Mouse (Mus musculus): ENCODE data around the gene Zdhhc22.

Zdhhc22 gene

GRCm38 (mm10) chr12:86994776-86995175 is 4.5 kb upstream of the Zdhhc22 start:
- peak; percentile 58 to 68 for DNase-seq

DNA sequence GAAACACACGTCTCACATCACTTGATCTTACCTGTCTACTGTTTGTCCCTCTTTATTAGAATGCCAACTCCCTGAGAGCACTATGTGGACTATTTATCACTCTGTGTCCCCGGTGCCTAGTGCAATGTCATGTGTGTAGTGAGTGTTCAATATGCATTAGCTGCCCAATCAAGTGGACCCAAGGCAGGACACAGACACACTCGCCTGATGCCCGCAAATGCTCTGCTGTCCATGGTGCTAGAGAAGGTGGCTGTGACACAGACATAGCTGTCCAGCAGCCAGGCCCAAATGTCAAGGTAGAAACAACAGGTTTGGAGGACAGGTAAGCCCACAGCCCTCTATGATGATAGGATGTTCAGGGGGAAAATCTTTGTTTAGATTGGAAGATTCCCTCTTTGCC is 3.9 kb upstream of the Zdhhc22 start:
- DNase-seq, result no peak

DNA sequence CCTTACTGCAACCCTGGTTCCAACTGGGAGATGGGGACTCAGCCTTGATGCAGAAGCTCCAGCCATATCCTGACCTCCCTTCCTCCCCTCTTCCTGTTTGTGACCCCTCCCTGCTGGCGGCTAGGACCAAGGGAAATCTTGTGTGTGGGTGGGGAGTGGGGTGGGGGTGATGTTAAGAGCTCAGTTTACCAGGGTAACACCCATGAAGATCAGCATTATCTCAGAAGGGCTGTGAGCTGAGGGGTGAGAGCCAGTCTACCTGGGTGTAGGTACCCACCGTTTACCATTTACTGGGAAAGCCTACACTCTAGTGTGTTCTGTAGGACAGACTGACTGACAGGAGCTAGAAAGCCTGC is 503 bp upstream of the Zdhhc22 start:
- DNase-seq, result peak in 1 of 2 experiments; percentile 13

DNA sequence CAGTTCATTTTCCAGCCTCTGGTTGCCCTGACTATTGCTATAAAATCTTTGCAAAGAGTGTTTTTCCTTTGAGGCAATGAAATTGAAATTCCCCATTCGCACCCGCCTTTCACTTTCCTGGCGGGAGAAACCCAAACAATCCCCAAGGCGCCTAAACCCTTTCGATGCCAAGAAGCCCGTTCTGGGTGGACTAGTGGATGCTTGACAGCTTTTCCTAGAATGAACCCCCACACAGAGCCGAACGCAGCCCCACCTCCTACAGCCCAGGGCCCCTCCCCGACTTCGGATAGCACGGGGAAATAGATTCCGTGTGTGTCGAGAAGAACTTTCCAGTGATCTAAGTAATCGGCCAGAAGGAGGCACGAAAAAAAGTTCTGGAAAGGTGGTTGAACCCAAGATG is 852 bp downstream of the Zdhhc22 start:
- peak; percentile 52 to 61 for DNase-seq

DNA sequence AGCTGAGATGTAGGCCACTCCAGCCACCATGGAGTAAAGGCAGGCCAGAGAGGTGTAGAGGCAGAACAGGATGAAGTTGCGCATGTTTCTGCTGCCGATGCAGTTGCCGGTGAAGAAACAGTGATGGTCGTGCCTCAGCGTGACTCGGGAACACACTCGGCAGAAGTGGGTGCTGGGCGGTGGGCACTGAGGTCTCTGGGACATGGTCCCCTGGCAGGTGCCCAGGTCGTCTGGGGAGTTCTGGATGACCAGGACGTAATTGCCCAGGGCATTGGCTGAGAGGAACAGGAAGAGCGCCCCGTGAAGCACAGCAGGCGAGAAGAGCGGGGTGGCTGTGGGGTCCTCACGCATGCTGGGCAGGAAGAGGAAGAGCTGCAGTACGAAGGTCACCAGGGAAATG is 2.0 kb downstream of the Zdhhc22 start:
- no peak for DNase-seq

DNA sequence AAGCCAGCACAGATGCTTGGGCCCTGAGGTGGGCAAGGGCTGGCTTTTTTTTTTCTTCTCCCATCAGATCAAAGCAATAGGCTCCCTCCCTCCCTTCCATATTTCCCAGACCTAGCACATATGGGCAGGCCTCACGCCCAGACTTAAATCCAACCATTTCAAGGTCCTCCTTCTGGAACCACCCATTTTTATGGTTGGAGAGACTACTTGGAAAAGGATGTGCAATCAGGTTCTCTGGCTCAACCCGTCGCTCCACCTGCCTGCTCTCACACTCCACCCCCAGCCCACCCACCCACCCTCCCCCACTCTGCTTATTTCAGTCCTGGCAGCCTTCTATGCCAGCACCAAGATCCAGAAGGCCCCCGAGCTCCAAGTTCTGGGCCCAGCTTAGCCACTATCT is 3.7 kb downstream of the Zdhhc22 start:
- peak in 1 of 2 experiments; percentile 40 for DNase-seq

- DNase-seq, result no peak
Measured at GRCm38 (mm10) chr12:86984194-86984555, 6.1 kb downstream of the Zdhhc22 start.

GRCm38 (mm10) chr12:86983470-86984193 is 6.6 kb downstream of the Zdhhc22 start:
- peak in 1 of 2 experiments; percentile 49 for DNase-seq

DNA sequence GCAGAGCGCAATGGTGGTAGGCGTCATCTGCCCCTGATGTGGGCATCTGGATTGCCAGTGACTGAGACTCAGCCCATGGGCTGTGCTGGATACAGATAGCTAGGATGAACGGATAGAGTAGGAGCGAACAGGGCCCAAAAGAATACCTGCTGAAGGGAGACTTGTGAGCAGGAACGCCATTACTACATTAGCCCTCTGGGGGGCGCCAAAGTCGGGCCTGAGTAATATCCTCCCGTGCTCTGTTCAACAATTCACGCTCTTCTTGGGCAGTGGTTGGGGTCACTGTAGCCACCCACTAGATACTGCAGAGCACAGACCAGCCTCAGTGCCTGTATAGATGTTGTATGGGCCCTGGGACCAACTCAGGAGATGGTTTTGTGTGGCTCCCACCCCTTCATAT is 9.1 kb downstream of the Zdhhc22 start:
- peak; percentile 80 to 87 for DNase-seq

DNA sequence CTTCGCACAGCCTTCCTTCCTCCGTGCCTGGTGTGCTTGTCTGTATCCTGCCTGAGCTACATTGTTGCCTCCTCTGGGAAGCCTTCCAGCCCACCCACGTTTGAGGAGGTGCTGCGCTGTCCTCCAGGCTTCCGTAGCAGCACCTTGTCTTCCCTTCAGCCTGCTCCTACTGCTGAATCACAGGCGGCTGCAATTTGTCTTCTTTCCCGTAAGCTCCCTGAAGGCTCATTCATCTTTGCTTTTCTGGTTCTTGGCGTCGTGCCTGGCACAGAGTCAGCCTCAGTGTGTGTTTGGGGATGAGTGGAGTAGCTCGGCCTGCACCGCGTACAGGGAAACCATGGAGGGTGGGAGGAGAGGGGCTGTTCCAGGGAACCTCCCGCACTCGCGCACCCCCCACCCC is 12.4 kb downstream of the Zdhhc22 start:
- peak in 1 of 2 experiments; percentile 71 for DNase-seq

DNA sequence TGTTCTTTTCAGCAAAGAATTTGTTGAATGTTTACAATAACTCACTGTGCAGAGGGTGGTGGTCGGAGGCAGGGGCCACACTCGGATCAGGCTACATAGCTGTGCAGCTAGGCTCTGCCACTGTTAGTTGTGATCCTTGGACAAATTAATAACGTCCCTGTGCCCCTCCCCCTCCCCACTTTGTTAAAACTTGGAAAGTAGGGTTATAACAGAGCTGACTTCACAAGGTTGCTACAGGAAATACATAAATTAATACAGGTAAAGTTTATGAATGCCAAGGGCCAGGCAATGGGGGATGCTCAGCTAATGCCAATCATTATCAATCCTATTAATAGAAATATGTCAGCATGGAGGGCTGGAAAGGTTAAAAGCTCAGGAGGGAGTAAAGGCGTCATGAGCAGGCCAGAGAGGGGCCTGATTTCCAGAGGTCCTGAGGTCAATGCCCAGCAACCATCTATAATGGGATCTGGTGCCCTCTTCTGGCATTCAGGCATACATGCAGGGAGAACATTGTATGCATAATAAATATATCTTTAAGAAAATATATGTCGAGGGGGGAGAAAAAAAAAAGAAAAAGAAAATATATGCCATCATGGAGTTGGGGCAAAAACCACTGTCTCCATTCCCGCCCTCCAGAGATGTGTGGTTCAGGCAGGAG is 13.6 kb downstream of the Zdhhc22 start:
- DNase-seq, result peak in 1 of 2 experiments; percentile 35

GRCm38 (mm10) chr12:86975761-86976160 is 14.5 kb downstream of the Zdhhc22 start:
- DNase-seq, result peak in 1 of 2 experiments; percentile 35

DNA sequence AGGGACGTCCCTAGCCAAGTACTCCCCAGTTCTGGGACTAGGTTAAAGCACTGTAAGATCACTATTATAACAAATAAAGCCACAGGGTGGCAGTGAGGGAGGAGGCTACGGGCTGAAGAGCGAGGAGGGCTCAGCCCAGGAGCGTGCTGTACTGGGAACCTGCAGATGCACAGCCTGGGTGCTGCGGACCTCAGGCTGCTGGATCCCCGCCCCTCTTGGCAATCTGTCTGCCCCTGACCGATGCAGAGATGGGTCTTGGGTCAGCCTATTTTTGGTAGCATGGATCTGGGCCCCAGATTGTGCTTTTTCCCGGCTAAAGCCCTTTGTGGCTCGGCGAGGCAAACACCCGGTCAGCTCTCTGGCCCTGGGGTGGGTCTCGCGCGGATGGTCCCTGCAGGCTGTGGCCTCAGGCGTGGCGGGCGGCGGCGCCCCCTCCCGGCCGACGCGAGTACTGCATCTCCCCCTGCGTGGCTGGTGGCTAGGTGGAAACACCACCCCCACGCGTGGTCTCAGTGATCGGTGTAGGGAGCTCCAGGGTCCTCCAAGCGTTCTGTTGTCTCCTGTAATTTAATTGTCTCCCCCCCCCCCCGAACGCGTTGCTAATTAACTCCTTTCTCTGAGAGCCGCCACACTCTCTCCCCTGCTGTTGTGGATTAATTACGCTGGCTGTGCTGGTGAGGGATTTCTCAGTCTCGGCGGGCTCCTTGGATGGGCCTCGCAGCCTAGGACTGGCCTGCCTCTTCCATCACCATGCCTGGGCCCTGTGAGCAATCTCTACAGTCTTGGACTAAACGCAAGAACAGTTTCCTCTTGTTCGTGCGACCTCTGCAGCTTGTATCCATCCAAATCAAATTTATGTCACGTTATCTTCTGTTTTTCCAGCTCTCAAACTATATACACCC is 15.6 kb downstream of the Zdhhc22 start:
- DNase-seq, result peak; percentile 95 to 96

GRCm38 (mm10) chr12:86973706-86974105 is 16.5 kb downstream of the Zdhhc22 start:
- DNase-seq, result peak in 1 of 2 experiments; percentile 66

GRCm38 (mm10) chr12:86973216-86973615 is 17.0 kb downstream of the Zdhhc22 start:
- DNase-seq, result peak; percentile 98 to 99

- DNase-seq, result no peak
Measured at GRCm38 (mm10) chr12:86971089-86971488, 19.1 kb downstream of the Zdhhc22 start.

GRCm38 (mm10) chr12:86969220-86969601 is 21.0 kb downstream of the Zdhhc22 start:
- no peak for DNase-seq

DNA sequence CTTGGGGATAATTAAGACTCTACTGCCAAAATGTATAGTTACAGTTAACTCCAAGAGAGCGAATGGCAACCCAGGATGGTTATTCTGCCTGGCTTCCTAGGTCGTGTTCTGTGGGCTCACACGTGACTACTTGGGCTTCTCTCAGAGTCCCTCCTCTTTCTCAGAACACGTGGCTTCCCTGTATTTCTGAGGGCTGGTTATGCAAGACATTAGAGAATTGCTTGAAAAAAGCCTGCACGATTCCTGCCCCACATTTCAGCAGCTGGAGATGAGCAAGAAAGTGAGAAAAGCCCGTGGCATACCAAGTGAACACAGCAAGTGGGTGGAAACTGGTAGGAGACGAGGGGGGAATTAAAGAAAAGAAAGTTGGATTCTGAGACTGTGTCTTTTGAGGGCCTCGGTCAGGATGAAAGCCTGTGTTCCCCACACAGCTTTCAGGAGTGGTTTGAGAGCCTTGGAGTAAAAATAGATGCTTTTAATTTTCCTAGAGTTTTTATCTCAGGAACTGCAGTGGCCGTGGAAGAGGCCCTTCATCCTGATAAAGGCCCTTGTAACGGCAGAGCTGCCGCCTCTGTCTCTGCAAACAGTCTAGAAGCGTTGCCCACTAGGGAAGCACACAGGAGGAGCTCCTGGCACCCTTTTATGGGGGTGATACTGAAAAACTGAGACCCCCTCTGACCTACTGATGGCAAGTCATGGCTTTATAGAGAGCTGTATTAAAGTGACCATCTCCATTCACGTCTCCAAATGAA is 21.6 kb downstream of the Zdhhc22 start:
- peak in 1 of 2 experiments; percentile 30 for DNase-seq

DNA sequence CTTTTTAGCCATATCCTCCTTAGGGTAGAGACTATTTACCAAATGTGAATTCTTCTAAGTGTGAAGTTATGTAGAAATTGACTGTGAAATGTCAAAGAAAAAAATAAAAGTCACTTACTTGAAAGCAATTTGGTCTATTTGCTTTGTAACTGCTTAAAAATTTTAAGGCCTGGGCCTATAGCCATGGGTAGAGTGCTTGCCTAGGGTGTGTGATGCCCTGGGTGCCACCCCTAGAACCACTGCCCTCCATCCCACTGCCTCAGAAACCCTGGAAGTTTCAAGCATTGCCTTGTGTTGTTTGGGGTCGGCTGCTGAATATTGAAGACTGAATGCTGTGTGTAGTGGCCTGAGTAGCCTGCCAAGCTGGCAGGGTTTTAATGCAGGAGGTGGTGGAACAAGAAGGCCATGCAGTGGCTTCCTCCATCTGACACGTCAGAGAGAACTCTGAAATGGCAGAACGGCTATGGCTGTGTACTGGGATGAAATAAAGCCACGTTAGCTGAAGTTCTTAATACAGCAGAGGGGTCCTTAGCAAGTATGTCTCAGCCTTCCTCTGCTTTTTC is 24.9 kb downstream of the Zdhhc22 start:
- peak; percentile 37 to 57 for DNase-seq

- DNase-seq, result peak; percentile 68 to 84
Measured at GRCm38 (mm10) chr12:86964278-86965057, 25.8 kb downstream of the Zdhhc22 start.

- DNase-seq, result peak; percentile 61 to 63
Measured at GRCm38 (mm10) chr12:86961589-86962344, 28.5 kb downstream of the Zdhhc22 start.
